Mouse (Mus musculus): ENCODE data around the gene Gpatch1.

DNA sequence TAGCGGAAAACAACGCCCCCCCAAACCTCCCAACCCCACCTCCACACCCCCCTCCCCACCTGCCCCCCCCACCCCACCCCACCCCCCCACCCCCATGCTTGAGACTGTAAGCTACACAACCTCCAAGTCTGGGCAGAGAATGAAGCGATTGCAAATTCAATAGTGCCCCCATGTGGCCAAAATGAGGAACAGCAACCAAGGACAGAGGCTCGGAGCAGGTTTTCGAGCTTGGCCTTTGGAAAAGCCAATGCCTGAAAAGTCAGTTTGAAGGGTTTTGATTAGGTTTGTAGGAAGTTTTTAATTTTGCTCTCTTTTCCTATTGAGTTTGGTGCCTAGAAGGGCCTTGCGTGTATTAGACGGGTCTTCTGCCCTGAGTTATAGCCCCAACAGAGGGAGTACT is 53.5 kb downstream of the Gpatch1 start:
- TF ChIP-seq POLR2A (IDR thresholded peaks at IDR 0.05; ENCODE audit: control insufficient read depth, extremely low read depth, insufficient read depth, low read length, poor library complexity): no peak
- no peak for TF ChIP-seq CTCF (IDR thresholded peaks at IDR 0.05; ENCODE audit: borderline replicate concordance, control insufficient read depth, extremely low read depth, insufficient read depth, low read length, poor library complexity)
